Mouse (Mus musculus) liver, embryonic 14.5 days (tissue): ENCODE measurements at regions not wholly inside any gene's neighbourhood (a gene's known extent, or its start where the extent isn't known, plus 50 kb on each side); places are given as distances from the start of the nearest gene placed in this dataset.
"Not testable (repeated sequence)": the region's sequence is repeated elsewhere in the genome, so short reads cannot be mapped to it uniquely, and the experiment has no call there.

Experiments
- ATAC-seq: fragments of 200-750 bp; cut with Nextera tagmentation; 2 replicates; pipeline ENCODE4 v1.8.0; 2017; ENCODE audit warnings: moderate number of reproducible peaks, mild to moderate bottlenecking, moderate library complexity; ENCODE audit not compliant: insufficient read depth
- DNase-seq, 3 experiments: peaks; one replicate each; pipeline ENCODE4 v3.0.0-alpha.2; 2012 to 2013; ENCODE audit warnings: low read depth in 3 of 3, low spot score in 3 of 3
- H3K27ac ChIP-seq: fragments of 300-500 bp; sonication (generic); 2 replicates; pipeline ENCODE4 v1.5.1; 2014; ENCODE audit warnings: moderate library complexity, mild to moderate bottlenecking, control low read depth, inconsistent platforms
- H3K27me3 ChIP-seq: fragments of 300-500 bp; sonication (generic); 2 replicates; pipeline ENCODE4 v1.6.1; 2014; ENCODE audit warnings: mild to moderate bottlenecking, low read length, moderate library complexity; ENCODE audit not compliant: control insufficient read depth, insufficient read depth
- H3K36me3 ChIP-seq: fragments of 300-500 bp; sonication (generic); replicated peaks from 2 replicates; pipeline ENCODE4 v1.6.1; 2014; ENCODE audit warnings: low read depth; ENCODE audit not compliant: control insufficient read depth, insufficient read depth
- H3K4me1 ChIP-seq, 2 experiments: fragments of 200-500 bp in 1 of 2; fragments of 300-500 bp in 1 of 2; sonication (generic) in 1 of 2; replicated peaks; 2 replicates each; pipeline ENCODE4 v1.6.1; 2012 to 2014; ENCODE audit warnings: antibody characterized with exemption in 1 of 2, inconsistent platforms in 1 of 2, low read length in 1 of 2; ENCODE audit not compliant: control insufficient read depth in 2 of 2, insufficient read depth in 2 of 2
- H3K4me2 ChIP-seq: fragments of 300-500 bp; sonication (generic); 2 replicates; pipeline ENCODE4 v1.6.1; 2014; ENCODE audit warnings: low read depth, mild to moderate bottlenecking, control low read depth, moderate library complexity
- H3K4me3 ChIP-seq, 2 experiments: fragments of 200-500 bp in 1 of 2; fragments of 300-500 bp in 1 of 2; sonication (generic) in 1 of 2; 2 replicates each; pipeline ENCODE4 v1.5.1; 2012 to 2014; ENCODE audit warnings: low read depth in 2 of 2, low read length in 2 of 2, mild to moderate bottlenecking in 2 of 2, control low read depth in 1 of 2, inconsistent platforms in 1 of 2, moderate library complexity in 1 of 2; ENCODE audit not compliant: insufficient read depth in 1 of 2
- H3K9ac ChIP-seq: fragments of 300-500 bp; sonication (generic); replicated peaks from 2 replicates; pipeline ENCODE4 v1.6.1; 2014; ENCODE audit warnings: mild to moderate bottlenecking, control low read depth, moderate library complexity
- H3K9me3 ChIP-seq: fragments of 300-500 bp; sonication (generic); 2 replicates; pipeline ENCODE4 v1.6.1; 2016; ENCODE audit warnings: low read length, mixed read lengths; ENCODE audit not compliant: control insufficient read depth
- WGBS: fragments of 180-500 bp; shearing (Covaris S2); extraction: QIAGEN DNeasy Blood & Tissue Kit; methylation state at CpG from one replicate; pipeline ENCODE4 v1.1.7; 2014; ENCODE audit not compliant: insufficient replicate concordance; 5-methylcytosine and 5-hydroxymethylcytosine counted together

DNA sequence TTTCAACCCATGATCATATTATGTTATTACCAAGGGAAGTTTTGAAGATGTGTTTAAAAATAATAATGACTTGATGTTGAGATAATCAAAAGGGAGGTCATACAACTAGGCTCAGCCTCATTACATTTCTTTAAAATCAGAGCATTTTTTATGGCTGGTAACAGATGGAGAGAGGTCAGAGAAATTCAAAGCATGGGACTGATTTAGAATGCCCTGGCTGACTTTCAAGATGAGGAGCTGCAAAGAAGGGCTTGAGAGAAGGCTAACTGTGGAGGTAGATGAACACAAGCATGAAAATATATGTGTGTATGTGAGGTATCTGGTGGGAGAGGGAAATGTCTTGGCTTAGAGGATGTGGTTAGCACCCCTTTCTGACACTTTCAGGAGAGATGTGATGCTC, 502.6 kb upstream of the Gdi2 start:
- not testable (repeated sequence) for H3K36me3 ChIP-seq, H3K27ac ChIP-seq, H3K4me2 ChIP-seq, DNase-seq, H3K4me3 ChIP-seq, H3K9me3 ChIP-seq, H3K9ac ChIP-seq, ATAC-seq, H3K27me3 ChIP-seq, H3K4me1 ChIP-seq

DNA sequence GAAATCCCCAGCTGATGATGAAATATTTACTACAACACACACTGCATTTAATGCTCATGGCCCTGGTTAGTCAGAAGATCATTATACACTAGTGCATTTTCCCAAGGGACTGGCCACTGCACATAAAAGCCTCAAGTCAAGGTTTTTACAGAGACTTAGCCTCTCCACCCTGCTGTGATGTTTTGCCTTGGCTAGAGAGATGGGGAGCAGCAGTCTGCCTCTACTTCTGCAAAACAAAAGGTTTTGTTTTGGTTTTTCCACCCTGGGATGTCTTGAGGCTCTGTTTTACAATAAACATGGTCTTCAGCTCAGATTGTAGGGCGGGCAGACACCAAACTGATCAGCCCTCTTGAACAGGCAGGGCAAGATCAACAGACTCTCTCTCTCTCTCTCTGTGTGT, 500.9 kb upstream of the Gdi2 start:
- DNase-seq, H3K9ac ChIP-seq, H3K36me3 ChIP-seq, ATAC-seq, H3K4me1 ChIP-seq, H3K9me3 ChIP-seq, H3K4me2 ChIP-seq, H3K4me3 ChIP-seq, H3K27me3 ChIP-seq, H3K27ac ChIP-seq: not testable (repeated sequence)
- WGBS: 19% methylated on average over 1 of the region's 1 CpGs

DNA sequence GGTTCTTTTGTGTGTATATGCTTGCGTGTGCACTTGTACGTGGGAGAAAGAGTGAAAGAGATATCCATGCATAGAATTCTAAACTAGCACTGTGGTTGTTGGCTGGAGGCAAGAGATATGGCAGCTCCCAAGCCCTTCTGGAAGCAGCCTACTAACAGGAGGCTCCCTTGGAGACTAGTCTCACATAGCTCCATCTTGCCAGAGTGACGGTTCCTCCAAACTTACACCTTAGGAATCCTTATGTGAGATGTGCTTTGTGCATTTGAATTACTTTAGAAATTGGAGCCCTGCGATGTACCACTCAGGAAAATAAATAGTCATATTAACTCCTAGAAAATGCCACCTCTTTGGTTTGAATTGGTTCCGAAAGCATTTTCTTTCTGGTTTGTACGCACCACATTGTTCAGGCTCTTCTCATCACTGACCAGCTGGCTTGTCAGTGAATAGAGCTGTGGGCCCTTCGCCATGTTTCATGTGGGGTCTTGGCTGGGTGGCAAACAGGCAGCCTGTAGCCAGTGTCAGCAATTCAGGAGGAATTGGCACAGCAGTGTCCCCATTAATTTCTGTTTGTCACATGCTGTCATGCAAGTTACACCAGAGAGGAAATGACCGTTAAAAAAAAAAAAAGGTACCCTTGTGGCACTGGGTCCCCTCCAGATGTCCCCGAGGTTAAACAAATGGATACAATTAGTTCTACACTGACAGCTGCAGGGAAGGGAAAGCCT, 491.3 kb upstream of the Gdi2 start:
- not testable (repeated sequence) for ATAC-seq, H3K4me3 ChIP-seq, H3K27me3 ChIP-seq, DNase-seq, H3K27ac ChIP-seq, H3K4me1 ChIP-seq, H3K9ac ChIP-seq, H3K36me3 ChIP-seq, H3K4me2 ChIP-seq, H3K9me3 ChIP-seq
- WGBS: 66% methylated on average over 8 of the region's 9 CpGs

DNA sequence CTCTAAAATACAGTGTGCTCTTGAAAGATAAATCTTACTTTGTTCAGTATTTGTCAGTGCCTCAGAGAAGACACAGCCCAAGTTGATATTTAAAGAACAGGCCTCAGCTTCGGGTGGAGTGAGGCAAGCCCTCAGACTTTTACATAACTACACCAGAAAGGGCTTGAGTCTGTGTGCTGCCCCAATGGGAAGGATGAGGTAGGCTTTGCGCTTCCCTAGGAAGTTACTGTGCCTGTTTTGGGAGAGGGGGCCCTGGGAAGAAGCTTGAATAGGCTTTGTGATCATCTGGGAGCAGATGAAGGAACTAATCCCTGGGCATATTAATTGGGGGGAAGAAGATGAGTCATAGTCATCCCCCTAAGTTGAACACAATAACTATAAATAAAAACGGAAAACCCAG, 454.4 kb upstream of the Gdi2 start:
- H3K9me3 ChIP-seq, H3K4me3 ChIP-seq, ATAC-seq, H3K4me1 ChIP-seq, H3K36me3 ChIP-seq, H3K9ac ChIP-seq, H3K27me3 ChIP-seq, H3K27ac ChIP-seq, DNase-seq, H3K4me2 ChIP-seq: not testable (repeated sequence)
- 59% methylated on average over 3 of the region's 3 CpGs for WGBS

DNA sequence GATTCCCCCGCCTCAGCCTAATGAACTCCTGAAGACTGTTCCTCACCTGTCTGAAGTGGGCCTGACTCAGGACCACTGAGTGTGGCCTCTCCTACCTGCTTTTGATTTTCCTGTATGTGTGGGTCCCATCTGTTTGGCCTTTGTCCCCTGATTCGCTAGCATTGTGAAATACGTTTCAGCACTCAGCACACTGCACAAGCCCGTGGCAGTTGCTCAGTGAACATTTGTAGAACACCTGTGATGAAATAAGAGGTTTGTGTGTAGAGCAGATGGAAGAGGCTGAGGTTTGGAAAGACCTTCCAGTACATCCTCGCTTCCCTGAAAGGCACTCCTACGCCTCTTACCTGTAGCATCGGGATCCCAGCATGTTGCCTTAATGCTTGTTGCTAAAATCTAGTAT, 447.9 kb upstream of the Gdi2 start:
- H3K27me3 ChIP-seq, H3K4me2 ChIP-seq, H3K36me3 ChIP-seq, ATAC-seq, DNase-seq, H3K4me3 ChIP-seq, H3K9ac ChIP-seq, H3K9me3 ChIP-seq, H3K27ac ChIP-seq, H3K4me1 ChIP-seq: not testable (repeated sequence)
- 50% methylated on average over 7 of the region's 7 CpGs for WGBS

DNA sequence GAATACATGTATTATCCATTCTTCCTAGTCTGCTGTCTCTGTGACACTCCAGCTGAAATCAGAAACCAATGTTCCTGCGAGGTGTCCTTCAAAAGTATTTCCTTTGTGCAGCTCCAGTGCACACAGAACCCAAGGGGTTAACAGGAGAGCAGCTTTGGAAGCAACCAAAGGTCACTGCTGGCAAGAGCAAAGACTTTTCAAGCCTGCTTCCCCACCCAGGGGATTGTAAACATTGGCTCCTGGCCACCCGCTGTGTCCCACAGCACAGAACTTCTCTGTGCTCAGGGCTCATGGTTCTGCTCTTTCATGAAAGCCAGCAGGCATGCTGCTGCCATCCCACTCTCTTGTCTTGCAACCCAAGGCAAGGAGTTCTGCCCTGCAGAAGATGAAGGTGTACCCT, 431.3 kb upstream of the Gdi2 start:
- ATAC-seq, H3K9me3 ChIP-seq, H3K27me3 ChIP-seq, H3K27ac ChIP-seq, H3K4me3 ChIP-seq, H3K4me2 ChIP-seq, DNase-seq, H3K9ac ChIP-seq, H3K36me3 ChIP-seq, H3K4me1 ChIP-seq: not testable (repeated sequence)
- 49% methylated on average over 2 of the region's 2 CpGs for WGBS
